Mouse (Mus musculus) hindbrain, embryonic 14.5 days (tissue): ENCODE data around the gene Mgat4e. TPM values are rescaled to one million over a fixed set of nuclear protein-coding genes. Genes with fewer than 3 reads are reported as not detected.

ENCODE experiments used
- ATAC-seq: fragments of 200-750 bp; cut with Nextera tagmentation; 2 replicates; pipeline ENCODE4 v1.8.0; 2017; ENCODE audit warnings: moderate number of reproducible peaks, mild to moderate bottlenecking, moderate TSS enrichment, moderate library complexity; ENCODE audit not compliant: low FRiP score
- DNase-seq: peaks from one replicate; pipeline ENCODE4 v3.0.0-alpha.2; 2015; ENCODE audit warnings: low spot score
- H3K27ac ChIP-seq: fragments of 300-500 bp; sonication (generic); 2 replicates; pipeline ENCODE4 v1.5.1; 2014; ENCODE audit warnings: mild to moderate bottlenecking, moderate library complexity
- H3K27me3 ChIP-seq: fragments of 300-500 bp; sonication (generic); 2 replicates; pipeline ENCODE4 v1.6.1; 2014; ENCODE audit warnings: mild to moderate bottlenecking, low read length, mixed read lengths; ENCODE audit not compliant: control insufficient read depth, insufficient read depth
- H3K36me3 ChIP-seq: fragments of 300-500 bp; sonication (generic); replicated peaks from 2 replicates; pipeline ENCODE4 v1.6.1; 2014; ENCODE audit not compliant: control insufficient read depth, insufficient read depth
- H3K4me1 ChIP-seq: fragments of 300-500 bp; sonication (generic); replicated peaks from 2 replicates; pipeline ENCODE4 v1.6.1; 2014; ENCODE audit warnings: antibody characterized with exemption, low read length, mixed read lengths; ENCODE audit not compliant: control insufficient read depth, insufficient read depth
- H3K4me2 ChIP-seq: fragments of 300-500 bp; sonication (generic); replicated peaks from 2 replicates; pipeline ENCODE4 v1.6.1; 2014; ENCODE audit warnings: mild to moderate bottlenecking, moderate library complexity
- H3K4me3 ChIP-seq: fragments of 300-500 bp; sonication (generic); replicated peaks from 2 replicates; pipeline ENCODE4 v1.5.1; 2014; ENCODE audit warnings: mild to moderate bottlenecking, low read length
- H3K9ac ChIP-seq: fragments of 300-500 bp; sonication (generic); 2 replicates; pipeline ENCODE4 v1.6.1; 2014
- H3K9me3 ChIP-seq: fragments of 300-500 bp; sonication (generic); 2 replicates; pipeline ENCODE4 v1.6.1; 2016; ENCODE audit warnings: low read length; ENCODE audit not compliant: control insufficient read depth
- WGBS: fragments of 180-500 bp; shearing (Covaris S2); extraction: QIAGEN DNeasy Blood & Tissue Kit; methylation state at CpG from one replicate; pipeline ENCODE4 v1.1.7; 2014; 5-methylcytosine and 5-hydroxymethylcytosine counted together
- polyA plus RNA-seq: library from polyadenylated mRNA; unstranded; fragments of >200 nt; fragmentation: Nextera tagmentation; extraction: Ambion mirVana; gene quantifications from 2 replicates; pipeline ENCODE4 v1.2.1, GENCODE M21; 2014

The Mgat4e gene
- polyA plus RNA-seq, 1 experiment from 2014 or later = not detected

DNA sequence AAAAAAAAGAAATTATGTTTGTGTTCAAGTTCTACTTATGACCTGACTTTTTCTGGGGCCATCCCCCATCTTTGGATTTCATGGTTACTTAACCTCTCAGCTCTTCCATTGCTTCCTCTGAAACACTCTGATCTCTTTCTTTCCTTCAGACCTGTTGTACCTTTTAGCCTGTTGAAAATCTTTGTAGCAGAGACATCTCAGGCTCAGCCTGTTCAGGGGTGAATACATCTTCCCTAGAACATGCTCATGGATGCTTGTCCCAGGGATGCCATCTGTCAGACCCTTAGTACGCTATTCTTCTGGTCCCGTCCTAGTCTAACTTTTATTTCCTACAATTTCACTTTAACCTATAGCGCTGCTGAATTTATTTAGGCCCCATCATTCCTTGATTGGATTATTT lies 9.7 kb upstream of the Mgat4e start:
- 0 out of 2 replicates have a peak overlapping the region, but pooled peaks have one; percentile 93 for H3K27ac ChIP-seq
- peaks cover 25% of the 10 kb centered on the region for H3K4me1 ChIP-seq
- no peak overlapping the region for H3K4me2 ChIP-seq
- 81% methylated on average over 3 of the region's 3 CpGs for WGBS
- no peaks in the 10 kb centered on the region for H3K9me3 ChIP-seq
- no peak for DNase-seq
- 0 out of 2 replicates have a peak overlapping the region, but pooled peaks have one; percentile 95 for H3K4me3 ChIP-seq
- no peak for ATAC-seq
- no peaks in the 10 kb centered on the region for H3K27me3 ChIP-seq
- no peaks in the 10 kb centered on the region for H3K36me3 ChIP-seq
- H3K9ac ChIP-seq = no peak overlapping the region

DNA sequence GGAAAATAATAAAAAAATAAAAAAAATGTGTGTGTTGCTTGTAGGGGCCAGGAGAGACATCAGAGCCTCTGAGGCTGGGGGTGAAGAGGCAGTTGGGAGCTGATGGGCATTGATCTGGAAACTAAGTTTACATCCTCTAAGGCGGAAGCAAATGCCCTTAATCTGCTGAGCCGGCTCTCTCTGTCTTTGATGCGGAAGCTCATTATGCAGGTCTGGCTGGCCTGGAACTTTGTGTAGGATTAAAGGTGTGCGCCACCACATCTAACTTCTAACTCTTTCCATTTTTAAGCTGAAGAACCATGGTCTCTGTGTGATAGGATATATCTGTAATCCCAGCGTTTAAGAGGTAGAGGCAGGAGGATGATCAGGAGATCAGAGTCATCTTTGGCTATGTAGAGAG lies 9.0 kb upstream of the Mgat4e start:
- Histone ChIP-seq H3K4me2 (no peak overlapping the region), H3K27me3 (no peaks in the 10 kb centered on the region), H3K27ac (no peak overlapping the region), H3K4me3 (no peak overlapping the region), H3K9me3 (no peaks in the 10 kb centered on the region), H3K36me3 (no peaks in the 10 kb centered on the region), H3K4me1 (peaks cover 19% of the 10 kb centered on the region), H3K9ac (no peak overlapping the region)
- no peak for ATAC-seq
- WGBS = 47% methylated on average over 5 of the region's 5 CpGs
- DNase-seq = no peak

DNA sequence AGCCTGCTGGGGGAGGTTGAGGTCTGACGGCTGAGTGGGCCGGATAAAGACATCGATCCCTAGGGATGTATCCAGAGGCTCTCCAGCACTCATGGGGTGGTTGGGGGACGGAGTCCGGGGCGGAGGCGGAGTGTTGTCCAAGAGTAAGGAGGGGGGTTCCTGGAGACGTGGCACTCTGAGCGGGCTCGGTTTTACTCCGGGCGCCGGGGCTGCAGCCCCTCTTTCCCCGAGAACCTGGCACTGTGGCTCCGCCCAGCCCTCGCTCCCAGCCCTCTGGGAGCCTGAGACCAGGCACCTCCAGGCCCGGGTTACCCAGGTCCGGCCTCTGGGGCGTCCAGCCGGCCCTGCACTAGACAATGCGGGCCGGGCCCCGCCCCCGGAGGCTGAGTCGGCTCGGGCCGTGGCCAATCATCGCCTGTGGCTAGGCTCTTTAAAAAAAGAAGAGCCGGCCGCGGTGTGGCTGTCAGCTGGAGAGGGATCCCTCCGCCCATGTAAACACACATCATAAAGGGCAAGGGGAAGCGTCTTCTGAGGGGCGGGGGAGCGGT lies 7.3 kb upstream of the Mgat4e start:
- Histone ChIP-seq H3K9ac (peak overlapping the region; percentile 75), H3K9me3 (no peaks in the 10 kb centered on the region), H3K36me3 (no peaks in the 10 kb centered on the region), H3K27me3 (no peaks in the 10 kb centered on the region), H3K27ac (peak overlapping the region; percentile 90), H3K4me2 (peak overlapping the region; percentile 74), H3K4me1 (0 out of 2 replicates have a peak, but pooled peaks cover 4% of the 10 kb centered on the region), H3K4me3 (peak overlapping the region; percentile 53)
- DNase-seq (peak; percentile 95), ATAC-seq (peak; percentile 95)
- under 1% methylated on average over 34 of the region's 35 CpGs for WGBS

- H3K9me3 ChIP-seq = no peaks in the 10 kb centered on the region
- H3K4me1 ChIP-seq = 0 out of 2 replicates have a peak, but pooled peaks cover 4% of the 10 kb centered on the region
- no peaks in the 10 kb centered on the region for H3K27me3 ChIP-seq
- ATAC-seq = peak; percentile 31
- peak overlapping the region; percentile 90 for H3K27ac ChIP-seq
- DNase-seq = peak; percentile 50
- WGBS = under 1% methylated on average over 43 of the region's 46 CpGs
- H3K9ac ChIP-seq = peak overlapping the region; percentile 75
- H3K4me2 ChIP-seq = peak overlapping the region; percentile 74
- peak overlapping the region; percentile 53 for H3K4me3 ChIP-seq
- H3K36me3 ChIP-seq = no peaks in the 10 kb centered on the region
Measured at GRCm38 (mm10) chr1:134555871-134556670, 6.6 kb upstream of the Mgat4e start.

GRCm38 (mm10) chr1:134555240-134555870 lies 5.9 kb upstream of the Mgat4e start:
- DNase-seq (no peak), ATAC-seq (no peak)
- Histone ChIP-seq H3K9me3 (no peaks in the 10 kb centered on the region), H3K27ac (no peak overlapping the region), H3K4me1 (0 out of 2 replicates have a peak, but pooled peaks cover 4% of the 10 kb centered on the region), H3K36me3 (no peaks in the 10 kb centered on the region), H3K4me2 (peak overlapping the region; percentile 74), H3K4me3 (no peak overlapping the region), H3K9ac (no peak overlapping the region), H3K27me3 (no peaks in the 10 kb centered on the region)
- WGBS = 28% methylated on average over 13 of the region's 13 CpGs

DNA sequence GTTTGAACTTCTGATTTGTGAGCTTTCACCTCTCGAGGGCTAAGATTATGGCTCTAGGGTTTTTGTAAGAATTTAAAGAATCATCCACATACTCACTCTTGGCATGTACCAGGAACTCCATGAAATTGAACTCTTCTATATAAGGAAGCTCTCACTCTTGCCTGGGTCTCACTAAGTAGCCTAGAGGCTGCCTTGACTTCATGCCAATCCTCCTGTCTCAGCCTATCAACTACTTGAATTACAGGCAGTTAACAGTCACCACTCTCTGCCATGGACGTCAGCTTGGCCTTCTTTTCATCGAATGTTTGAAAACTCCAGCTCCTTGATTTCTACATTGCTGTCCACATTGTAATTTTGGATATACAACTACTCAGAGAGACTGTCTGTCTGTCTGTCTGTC lies 2.9 kb upstream of the Mgat4e start:
- H3K27me3 ChIP-seq = no peaks in the 10 kb centered on the region
- 79% methylated on average over 3 of the region's 3 CpGs for WGBS

DNA sequence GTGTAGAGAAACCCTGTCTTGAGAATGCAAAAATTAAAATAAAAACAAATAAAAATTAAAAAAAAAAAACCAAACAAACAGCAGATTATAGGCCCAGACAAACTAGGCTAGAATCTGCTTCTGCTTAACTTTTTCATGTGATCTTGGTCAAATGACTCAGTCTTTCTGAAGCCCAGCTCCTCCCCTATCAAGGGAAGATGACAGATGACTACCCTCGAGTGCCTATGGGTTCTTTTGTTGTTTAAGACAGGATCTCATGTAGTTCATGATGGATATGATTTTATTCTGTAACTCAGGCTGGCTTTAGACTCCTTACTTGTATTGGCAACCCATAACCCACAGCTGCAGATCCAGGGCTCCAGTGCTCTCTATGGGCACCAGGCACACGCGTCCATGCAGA lies 2.4 kb upstream of the Mgat4e start:
- Histone ChIP-seq H3K9me3 (no peaks in the 10 kb centered on the region), H3K27me3 (no peaks in the 10 kb centered on the region), H3K27ac (no peak overlapping the region), H3K4me2 (no peak overlapping the region), H3K4me3 (no peak overlapping the region), H3K4me1 (no peaks in the 10 kb centered on the region), H3K9ac (no peak overlapping the region), H3K36me3 (no peaks in the 10 kb centered on the region)
- DNase-seq (no peak), ATAC-seq (no peak)
- WGBS = 78% methylated on average over 3 of the region's 3 CpGs

More for the DNA sequence above, 2.9 kb upstream of the Mgat4e start:
- Histone ChIP-seq H3K9me3 (no peaks in the 10 kb centered on the region), H3K4me3 (no peak overlapping the region), H3K9ac (no peak overlapping the region), H3K36me3 (no peaks in the 10 kb centered on the region), H3K27ac (no peak overlapping the region), H3K4me2 (no peak overlapping the region), H3K4me1 (0 out of 2 replicates have a peak, but pooled peaks cover 4% of the 10 kb centered on the region)
- no peak for DNase-seq
- ATAC-seq = no peak

GRCm38 (mm10) chr1:134548231-134548630 lies 1.3 kb downstream of the Mgat4e start:
- ATAC-seq = no peak
- 78% methylated on average over 4 of the region's 4 CpGs for WGBS

DNA sequence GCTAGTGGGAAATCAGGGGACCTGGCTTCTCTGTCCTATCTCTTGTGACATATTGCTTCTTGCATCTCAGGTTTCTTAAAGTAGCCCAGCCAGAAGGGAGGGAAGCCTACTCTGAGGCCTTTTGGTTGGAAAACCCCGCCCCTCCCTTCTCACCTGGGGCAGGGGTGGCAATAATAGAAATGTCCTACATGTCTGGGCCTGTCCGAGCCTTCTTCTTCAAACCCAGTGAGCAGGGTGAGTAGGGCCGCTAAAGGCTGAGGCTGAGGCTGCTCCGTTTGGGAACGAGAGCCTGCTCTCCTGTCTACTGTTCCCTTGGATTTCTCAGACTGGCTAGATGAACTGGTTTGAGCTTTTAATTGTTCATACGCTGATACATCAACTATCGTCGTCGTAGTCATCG lies 8.9 kb downstream of the Mgat4e start:
- DNase-seq (no peak), ATAC-seq (no peak)
- H3K4me2 ChIP-seq = no peak overlapping the region
- WGBS = 92% methylated on average over 10 of the region's 10 CpGs
- H3K9ac ChIP-seq = no peak overlapping the region
- H3K4me1 ChIP-seq = no peaks in the 10 kb centered on the region
- no peaks in the 10 kb centered on the region for H3K36me3 ChIP-seq
- H3K4me3 ChIP-seq = no peak overlapping the region
- no peak overlapping the region for H3K27ac ChIP-seq
- no peaks in the 10 kb centered on the region for H3K9me3 ChIP-seq
- H3K27me3 ChIP-seq = no peaks in the 10 kb centered on the region

More at GRCm38 (mm10) chr1:134548231-134548630, 1.3 kb downstream of the Mgat4e start:
- no peak overlapping the region for H3K9ac ChIP-seq
- DNase-seq = no peak
- H3K4me3 ChIP-seq = no peak overlapping the region
- no peaks in the 10 kb centered on the region for H3K9me3 ChIP-seq
- H3K4me2 ChIP-seq = no peak overlapping the region
- H3K27ac ChIP-seq = no peak overlapping the region
- H3K36me3 ChIP-seq = no peaks in the 10 kb centered on the region
- H3K27me3 ChIP-seq = no peaks in the 10 kb centered on the region
- H3K4me1 ChIP-seq = no peaks in the 10 kb centered on the region
